Mouse (Mus musculus): ENCODE data around the gene Nav1. TPM values are rescaled to one million over a fixed set of nuclear protein-coding genes. Genes with fewer than 3 reads are reported as not detected.

Gene Nav1
- polyA plus RNA-seq, 1 experiment from 2014 or later, result 20.7 TPM

GRCm38 (mm10) chr1:135480815-135481214, 126.3 kb downstream of the Nav1 start:
- Histone ChIP-seq H3K4me3 (no peak overlapping the region), H3K27me3 (no peaks in the 10 kb centered on the region), H3K4me2 (no peak overlapping the region), H3K36me3 (peaks cover 11% of the 10 kb centered on the region), H3K4me1 (replicated peaks) (peaks cover 41% of the 10 kb centered on the region), H3K9me3 (replicated peaks) (no peaks in the 10 kb centered on the region), H3K27ac (peak overlapping the region; percentile 56), H3K9ac (no peak overlapping the region; the same call in 1 of the 2 replicates)
- 71% methylated on average over 3 of the region's 3 CpGs for WGBS
- no peak for ATAC-seq (replicated peaks; ENCODE audit: insufficient number of reproducible peaks, insufficient read depth, low FRiP score, low read depth)

GRCm38 (mm10) chr1:135475571-135475895, 131.6 kb downstream of the Nav1 start:
- Histone ChIP-seq H3K4me3 (no peak overlapping the region), H3K4me2 (no peak overlapping the region), H3K27ac (no peak overlapping the region), H3K4me1 (replicated peaks) (peaks cover 31% of the 10 kb centered on the region), H3K27me3 (no peaks in the 10 kb centered on the region), H3K9me3 (replicated peaks) (no peaks in the 10 kb centered on the region), H3K36me3 (peaks cover 18% of the 10 kb centered on the region), H3K9ac (no peak overlapping the region)
- WGBS, result 82% methylated on average over 7 of the region's 7 CpGs
- no peak for ATAC-seq (replicated peaks; ENCODE audit: insufficient number of reproducible peaks, insufficient read depth, low FRiP score, low read depth)

GRCm38 (mm10) chr1:135474861-135475570, 132.1 kb downstream of the Nav1 start:
- WGBS, result 76% methylated on average over 15 of the region's 15 CpGs
- ATAC-seq (replicated peaks; ENCODE audit: insufficient number of reproducible peaks, insufficient read depth, low FRiP score, low read depth), result no peak

GRCm38 (mm10) chr1:135472536-135472935, 134.6 kb downstream of the Nav1 start:
- H3K27ac ChIP-seq, result no peak overlapping the region
- ATAC-seq (replicated peaks; ENCODE audit: insufficient number of reproducible peaks, insufficient read depth, low FRiP score, low read depth), result no peak
- H3K4me1 ChIP-seq (replicated peaks), result peaks cover 10% of the 10 kb centered on the region; the same call in 1 of the 2 replicates
- H3K9me3 ChIP-seq (replicated peaks), result no peaks in the 10 kb centered on the region
- H3K4me3 ChIP-seq, result no peak overlapping the region
- no peak overlapping the region for H3K4me2 ChIP-seq
- H3K36me3 ChIP-seq, result peaks cover 47% of the 10 kb centered on the region
- WGBS, result 46% methylated on average over 5 of the region's 5 CpGs
- no peak overlapping the region for H3K9ac ChIP-seq
- H3K27me3 ChIP-seq, result no peaks in the 10 kb centered on the region

More at GRCm38 (mm10) chr1:135474861-135475570, 132.1 kb downstream of the Nav1 start:
- H3K4me1 ChIP-seq (replicated peaks), result peaks cover 25% of the 10 kb centered on the region
- no peak overlapping the region for H3K27ac ChIP-seq
- no peaks in the 10 kb centered on the region for H3K27me3 ChIP-seq
- no peak overlapping the region for H3K9ac ChIP-seq
- no peaks in the 10 kb centered on the region for H3K9me3 ChIP-seq (replicated peaks)
- H3K36me3 ChIP-seq, result peaks cover 23% of the 10 kb centered on the region
- no peak overlapping the region for H3K4me2 ChIP-seq
- H3K4me3 ChIP-seq, result no peak overlapping the region

- 62% methylated on average over 5 of the region's 5 CpGs for whole genome bisulfite sequencing
- no peaks in the 10 kb centered on the region for H3K27me3 ChIP-seq
- no peak overlapping the region for H3K27ac ChIP-seq
- H3K4me2 ChIP-seq, result no peak overlapping the region
- peaks cover 55% of the 10 kb centered on the region for H3K36me3 ChIP-seq
- no peak for ATAC-seq (replicated peaks; ENCODE audit: insufficient number of reproducible peaks, insufficient read depth, low FRiP score, low read depth)
- H3K4me1 ChIP-seq (replicated peaks), result peaks cover 10% of the 10 kb centered on the region; the same call in 1 of the 2 replicates
- no peak overlapping the region for H3K4me3 ChIP-seq
- H3K9ac ChIP-seq, result no peak overlapping the region
- no peaks in the 10 kb centered on the region for H3K9me3 ChIP-seq (replicated peaks)
These were observed 135.4 kb downstream of the Nav1 start for GRCm38 (mm10) chr1:135471742-135472141.

- Histone ChIP-seq H3K9me3 (replicated peaks) (no peaks in the 10 kb centered on the region), H3K4me2 (no peak overlapping the region), H3K27ac (no peak overlapping the region), H3K36me3 (peaks cover 65% of the 10 kb centered on the region), H3K27me3 (no peaks in the 10 kb centered on the region), H3K9ac (no peak overlapping the region), H3K4me1 (replicated peaks) (peaks cover 7% of the 10 kb centered on the region; the same call in 1 of the 2 replicates), H3K4me3 (no peak overlapping the region)
- WGBS, result 89% methylated on average over 13 of the region's 13 CpGs
- 0 out of 2 replicates have a peak, but pooled peaks have one; percentile 21 for ATAC-seq (replicated peaks; ENCODE audit: insufficient number of reproducible peaks, insufficient read depth, low FRiP score, low read depth)
These were observed 136.5 kb downstream of the Nav1 start for GRCm38 (mm10) chr1:135470546-135470945.

- peaks cover 7% of the 10 kb centered on the region for H3K4me1 ChIP-seq (replicated peaks)
- H3K4me3 ChIP-seq, result no peak overlapping the region
- H3K9me3 ChIP-seq (replicated peaks), result no peaks in the 10 kb centered on the region
- 92% methylated on average over 5 of the region's 5 CpGs for WGBS
- peaks cover 92% of the 10 kb centered on the region for H3K36me3 ChIP-seq
- no peaks in the 10 kb centered on the region for H3K27me3 ChIP-seq
- ATAC-seq (replicated peaks; ENCODE audit: insufficient number of reproducible peaks, insufficient read depth, low FRiP score, low read depth), result no peak
- no peak overlapping the region for H3K9ac ChIP-seq
- H3K27ac ChIP-seq, result no peak overlapping the region
- no peak overlapping the region for H3K4me2 ChIP-seq
These were observed 139.6 kb downstream of the Nav1 start for GRCm38 (mm10) chr1:135467462-135467861.

GRCm38 (mm10) chr1:135466935-135467334, 140.2 kb downstream of the Nav1 start:
- Histone ChIP-seq H3K4me2 (no peak overlapping the region), H3K9me3 (replicated peaks) (no peaks in the 10 kb centered on the region), H3K27ac (no peak overlapping the region), H3K4me1 (replicated peaks) (peaks cover 9% of the 10 kb centered on the region), H3K9ac (no peak overlapping the region), H3K4me3 (no peak overlapping the region), H3K27me3 (no peaks in the 10 kb centered on the region), H3K36me3 (peaks cover 88% of the 10 kb centered on the region)
- no peak for ATAC-seq (replicated peaks; ENCODE audit: insufficient number of reproducible peaks, insufficient read depth, low FRiP score, low read depth)
- WGBS, result 54% methylated on average over 3 of the region's 3 CpGs

- Histone ChIP-seq H3K9me3 (replicated peaks) (no peaks in the 10 kb centered on the region), H3K36me3 (peaks cover 79% of the 10 kb centered on the region), H3K4me2 (no peak overlapping the region), H3K9ac (no peak overlapping the region), H3K27ac (no peak overlapping the region), H3K27me3 (no peaks in the 10 kb centered on the region), H3K4me1 (replicated peaks) (peaks cover 18% of the 10 kb centered on the region), H3K4me3 (no peak overlapping the region)
- 90% methylated on average over 19 of the region's 19 CpGs for WGBS
- ATAC-seq (replicated peaks; ENCODE audit: insufficient number of reproducible peaks, insufficient read depth, low FRiP score, low read depth), result no peak
These were observed 141.4 kb downstream of the Nav1 start for GRCm38 (mm10) chr1:135465734-135466133.

GRCm38 (mm10) chr1:135462736-135463135, 144.4 kb downstream of the Nav1 start:
- Histone ChIP-seq H3K4me1 (replicated peaks) (peaks cover 18% of the 10 kb centered on the region), H3K4me3 (no peak overlapping the region), H3K4me2 (no peak overlapping the region), H3K9ac (no peak overlapping the region), H3K9me3 (replicated peaks) (no peaks in the 10 kb centered on the region), H3K27me3 (no peaks in the 10 kb centered on the region), H3K36me3 (peaks cover 80% of the 10 kb centered on the region), H3K27ac (peak overlapping the region; percentile 42)
- no peak for ATAC-seq (replicated peaks; ENCODE audit: insufficient number of reproducible peaks, insufficient read depth, low FRiP score, low read depth)
- WGBS, result 70% methylated on average over 8 of the region's 8 CpGs

GRCm38 (mm10) chr1:135462304-135462703, 144.8 kb downstream of the Nav1 start:
- ATAC-seq (replicated peaks; ENCODE audit: insufficient number of reproducible peaks, insufficient read depth, low FRiP score, low read depth), result no peak
- H3K4me3 ChIP-seq, result no peak overlapping the region
- peaks cover 80% of the 10 kb centered on the region for H3K36me3 ChIP-seq
- H3K27ac ChIP-seq, result peak overlapping the region; percentile 42
- H3K9me3 ChIP-seq (replicated peaks), result no peaks in the 10 kb centered on the region
- peaks cover 18% of the 10 kb centered on the region for H3K4me1 ChIP-seq (replicated peaks)
- H3K9ac ChIP-seq, result no peak overlapping the region
- no peak overlapping the region for H3K4me2 ChIP-seq
- 32% methylated on average over 4 of the region's 4 CpGs for WGBS
- H3K27me3 ChIP-seq, result no peaks in the 10 kb centered on the region
